Mouse (Mus musculus) CH12.LX (cell line): Measurements from ENCODE around the gene Pth1r.

Source experiments
- CTCF ChIP-seq, 2 experiments: IDR thresholded peaks in 1 of 2; conservative IDR thresholded peaks in 1 of 2; 2 replicates each; pipeline ENCODE4 v1.5.1; 2011 to 2012; ENCODE audit warnings: low read depth in 2 of 2, low read length in 2 of 2, improper control_type of control experiment in 1 of 2, inconsistent platforms in 1 of 2, mild to moderate bottlenecking in 1 of 2, moderate library complexity in 1 of 2
- E2F4 ChIP-seq: IDR thresholded peaks from 2 replicates; pipeline ENCODE4 v1.6.1; 2011; ENCODE audit warnings: low read depth, low read length, improper control_type of control experiment; ENCODE audit not compliant: insufficient replicate concordance
- EP300 ChIP-seq: IDR thresholded peaks from 2 replicates; pipeline ENCODE4 v1.6.1; 2011; ENCODE audit warnings: low read length, improper control_type of control experiment
- HCFC1 ChIP-seq: IDR thresholded peaks from 2 replicates; pipeline ENCODE4 v1.6.1; 2012; ENCODE audit warnings: low read depth, mild to moderate bottlenecking, inconsistent platforms, low read length, improper control_type of control experiment
- MAX ChIP-seq: IDR thresholded peaks from 2 replicates; pipeline ENCODE4 v1.6.1; 2011; ENCODE audit warnings: low read length, improper control_type of control experiment
- NELFE ChIP-seq: IDR thresholded peaks from 2 replicates; pipeline ENCODE4 v1.6.1; 2011; ENCODE audit warnings: low read depth, low read length, improper control_type of control experiment
- POLR2A ChIP-seq: IDR thresholded peaks from 2 replicates; pipeline ENCODE4 v1.6.1; 2011; ENCODE audit warnings: low read depth, mild to moderate bottlenecking, improper control_type of control experiment, low read length
- RAD21 ChIP-seq: IDR thresholded peaks from 2 replicates; pipeline ENCODE4 v1.6.1; 2011; ENCODE audit warnings: low read depth, mild to moderate bottlenecking, low read length, improper control_type of control experiment, moderate library complexity
- TBP ChIP-seq: conservative IDR thresholded peaks from 2 replicates; pipeline ENCODE4 v1.6.1; 2011; ENCODE audit warnings: low read depth, low read length, improper control_type of control experiment
- USF1 ChIP-seq: IDR thresholded peaks from 2 replicates; pipeline ENCODE4 v1.6.1; 2014; ENCODE audit warnings: low read depth, mild to moderate bottlenecking, inconsistent platforms, low read length, improper control_type of control experiment

- TF ChIP-seq CTCF (conservative IDR thresholded peaks at IDR 0.05 in 1 of 2, IDR thresholded peaks at IDR 0.05 in 1 of 2; ENCODE audit: low read depth in 2 of 2, low read length in 2 of 2) (no peak), RAD21 (no peak), E2F4 (no peak), USF1 (no peak), NELFE (no peak), POLR2A (no peak), EP300 (no peak), HCFC1 (no peak), TBP (no peak), MAX (no peak)
These were observed 10.6 kb downstream of the Pth1r start for GRCm38 (mm10) chr9:110736362-110736761.
